Mouse (Mus musculus): Measurements from ENCODE around the gene Cwc25.

- TF ChIP-seq POLR2A (IDR thresholded peaks at IDR 0.05; ENCODE audit: control insufficient read depth, low read depth, low read length) = no peak
- no peak for TF ChIP-seq CTCF (IDR thresholded peaks at IDR 0.05; ENCODE audit: control insufficient read depth, insufficient read depth, insufficient replicate concordance, low read depth, low read length)
These were observed 32.4 kb upstream of the Cwc25 start, which contains the start of gene Lasp1 for GRCm38 (mm10) chr11:97798782-97799145.

Measured in testis, adult 2 months (tissue).